Mouse (Mus musculus) left cerebral cortex, postnatal 25 days (tissue): ENCODE measurements around the gene Slc4a1. TPM values are rescaled to one million over a fixed set of nuclear protein-coding genes. Genes with fewer than 3 reads are reported as not detected.
"Not testable (repeated sequence)": the region's sequence is repeated elsewhere in the genome, so short reads cannot be mapped to it uniquely, and the experiment has no call there.

Experiments used
- DNase-seq, 2 experiments: peaks; one replicate each; pipeline ENCODE4 v3.0.0; 2022; ENCODE audit warnings: low spot score in 2 of 2, mixed read lengths in 1 of 2
- intact Hi-C: fragments of 180-260 bp; cut with DNase I; formaldehyde crosslinking; loops from one replicate; pipeline ENCODE4 v1.15.1; 2025
- total RNA-seq, 2 experiments: library from RNA; stranded (reverse); gene quantifications; 2 replicates each; pipeline ENCODE4 v1.2.3; 2021

Gene Slc4a1
- total RNA-seq, 2 experiments from 2014 or later, result 0.62 to 0.73 TPM

GRCm38 (mm10) chr11:102400513-102401084 is 34.6 kb upstream of the Slc4a1 start:
- intact Hi-C loops, result no loop called here
- DNase-seq, result no peak

- DNase-seq, result peak in 1 of 2 experiments; percentile 47
- intact Hi-C loops, result loop anchor here (5.0 kb wide), 1 partner anchor 38 kb away; no protein-coding TSS in a partner anchor
Measured at GRCm38 (mm10) chr11:102399610-102400072, 33.6 kb upstream of the Slc4a1 start.

GRCm38 (mm10) chr11:102399107-102399506 is 33.1 kb upstream of the Slc4a1 start:
- intact Hi-C loops, result loop anchor here (5.0 kb wide), 1 partner anchor 38 kb away; no protein-coding TSS in a partner anchor
- DNase-seq, result no peak

DNA sequence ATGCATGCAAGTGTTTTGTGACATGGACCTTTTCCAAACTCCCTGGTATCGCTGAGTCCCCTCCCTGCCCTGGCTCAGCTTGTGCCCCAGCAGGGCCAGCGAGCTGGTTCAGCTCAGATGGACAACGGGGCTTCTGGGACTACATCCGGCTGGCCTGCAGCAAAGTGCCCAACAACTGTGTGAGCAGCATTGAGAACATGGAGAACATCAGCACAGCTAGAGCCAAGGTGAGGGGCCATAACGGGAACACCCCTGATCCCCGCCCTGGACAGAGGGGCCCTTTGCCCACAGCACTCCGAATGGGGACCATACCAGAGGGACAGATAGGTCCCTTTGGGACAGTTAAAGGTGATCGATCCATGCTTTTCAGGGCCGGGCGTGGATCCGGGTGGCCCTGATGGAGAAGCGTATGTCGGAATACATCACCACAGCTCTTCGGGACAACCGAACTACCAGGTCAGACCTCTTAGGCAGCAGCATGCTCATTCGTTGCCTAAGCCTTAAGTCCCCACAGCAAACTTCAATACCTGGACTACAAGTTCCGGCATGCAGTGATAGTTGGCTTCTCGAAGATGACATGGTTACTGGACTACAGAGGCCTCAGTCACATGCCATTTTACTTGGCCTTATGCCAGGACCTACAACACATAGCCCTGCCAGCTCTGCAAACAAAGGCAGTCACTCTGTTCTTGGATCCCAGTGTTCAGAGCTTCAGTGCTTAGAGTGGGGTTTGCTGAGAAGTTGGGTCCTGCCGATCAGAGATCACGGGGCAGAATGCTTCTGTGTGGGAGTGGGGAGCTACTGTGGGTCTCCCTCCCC is 32.2 kb upstream of the Slc4a1 start:
- peak; percentile 51 to 70 for DNase-seq
- intact Hi-C loops, result loop anchor here (5.0 kb wide), 1 partner anchor 39 kb away; no protein-coding TSS in a partner anchor

- DNase-seq, result peak; percentile 46 to 80
- intact Hi-C loops, result loop anchor here (1.0 to 5.0 kb wide), 3 partner anchors 11 to 77 kb away; partner anchors contain the start of genes Slc25a39 and Ubtf
Measured at GRCm38 (mm10) chr11:102396671-102397141, 30.7 kb upstream of the Slc4a1 start.

- no peak for DNase-seq
- intact Hi-C loops, result loop anchor here (5.0 kb wide), 1 partner anchor 41 kb away; no protein-coding TSS in a partner anchor
Measured at GRCm38 (mm10) chr11:102396263-102396662, 30.3 kb upstream of the Slc4a1 start.

DNA sequence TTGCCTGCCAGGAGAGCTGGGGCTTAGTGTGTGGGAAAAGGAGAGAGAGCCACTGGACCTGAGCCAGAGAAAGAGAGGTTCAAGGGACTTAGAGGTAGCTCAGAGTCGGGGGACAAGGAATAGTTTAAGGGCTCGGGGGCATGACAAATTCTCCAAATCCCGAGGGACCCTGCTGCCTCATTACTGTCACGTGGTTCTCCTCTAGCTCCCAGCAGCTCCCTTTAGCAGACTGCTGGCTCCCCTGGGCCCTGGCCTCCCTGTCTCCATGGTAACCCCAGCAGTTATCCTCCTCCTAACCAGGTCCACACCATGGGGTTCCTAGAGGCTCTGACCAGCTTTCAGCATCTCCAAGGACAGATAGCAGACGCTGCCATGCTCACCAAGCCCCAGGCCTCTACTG is 29.2 kb upstream of the Slc4a1 start:
- intact Hi-C loops, result loop anchor here (5.0 kb wide), 1 partner anchor 42 kb away; no protein-coding TSS in a partner anchor
- peak in 1 of 2 experiments; percentile 17 for DNase-seq

DNA sequence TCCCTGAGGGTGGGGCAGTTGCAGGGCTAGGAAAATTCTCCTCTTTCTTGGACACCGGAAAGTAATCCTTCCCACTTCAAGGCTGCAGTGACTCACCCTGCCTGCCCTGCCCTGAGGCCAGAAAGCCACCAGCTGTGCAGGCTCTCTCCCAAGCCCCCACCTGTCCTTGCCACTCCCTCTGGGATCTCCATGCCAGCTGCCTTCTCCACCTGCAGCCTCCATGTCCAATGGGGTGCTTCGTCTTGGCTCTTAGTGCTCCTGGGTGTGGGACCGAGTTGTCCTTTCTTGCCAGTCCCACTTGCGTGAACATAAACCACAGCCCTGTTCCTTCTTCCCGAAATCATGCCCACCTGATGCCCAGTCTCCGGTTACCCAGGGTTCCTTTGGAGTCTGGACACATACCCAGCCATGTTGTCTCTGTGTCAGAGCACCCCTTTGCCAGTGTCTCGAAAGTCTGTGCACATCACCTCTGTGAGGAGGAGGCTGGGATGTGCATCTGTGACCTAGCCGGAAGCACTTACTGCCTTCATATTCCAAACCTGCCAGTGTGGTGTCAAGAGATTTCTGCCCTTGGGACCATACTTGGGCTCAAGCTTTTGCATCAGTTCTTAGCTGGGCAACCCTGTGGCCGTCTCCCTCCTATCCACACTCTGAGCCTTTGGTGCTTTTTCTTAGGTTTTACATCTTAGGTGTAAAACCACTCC is 28.6 kb upstream of the Slc4a1 start:
- intact Hi-C loops, result loop anchor here (5.0 kb wide), 2 partner anchors 43 to 57 kb away; no protein-coding TSS in a partner anchor
- peak in 1 of 2 experiments; percentile 15 for DNase-seq

GRCm38 (mm10) chr11:102393719-102394420 is 27.9 kb upstream of the Slc4a1 start:
- intact Hi-C loops, result loop anchor here (2.0 to 5.0 kb wide), 2 partner anchors 57 to 73 kb away; no protein-coding TSS in a partner anchor
- DNase-seq, result peak; percentile 43 to 71

- peak; percentile 95 to 97 for DNase-seq
- intact Hi-C loops, result loop anchor here (2.0 to 5.0 kb wide), 2 partner anchors 56 to 72 kb away; no protein-coding TSS in a partner anchor
Measured at GRCm38 (mm10) chr11:102393238-102393634, 27.2 kb upstream of the Slc4a1 start, which contains the start of gene Rundc3a. Gene Rundc3a, plus strand, starts transcription at chr11:102393403.

- DNase-seq, result no peak
- intact Hi-C loops, result loop anchor here (2.0 to 5.0 kb wide), 2 partner anchors 55 to 72 kb away; no protein-coding TSS in a partner anchor
Measured at GRCm38 (mm10) chr11:102392441-102393237, 26.6 kb upstream of the Slc4a1 start.

- intact Hi-C loops, DNase-seq: not testable (repeated sequence)
Measured at GRCm38 (mm10) chr11:102389436-102389835, 23.4 kb upstream of the Slc4a1 start.

GRCm38 (mm10) chr11:102386121-102386520 is 20.1 kb upstream of the Slc4a1 start:
- DNase-seq, result no peak
- intact Hi-C loops, result no loop called here

DNA sequence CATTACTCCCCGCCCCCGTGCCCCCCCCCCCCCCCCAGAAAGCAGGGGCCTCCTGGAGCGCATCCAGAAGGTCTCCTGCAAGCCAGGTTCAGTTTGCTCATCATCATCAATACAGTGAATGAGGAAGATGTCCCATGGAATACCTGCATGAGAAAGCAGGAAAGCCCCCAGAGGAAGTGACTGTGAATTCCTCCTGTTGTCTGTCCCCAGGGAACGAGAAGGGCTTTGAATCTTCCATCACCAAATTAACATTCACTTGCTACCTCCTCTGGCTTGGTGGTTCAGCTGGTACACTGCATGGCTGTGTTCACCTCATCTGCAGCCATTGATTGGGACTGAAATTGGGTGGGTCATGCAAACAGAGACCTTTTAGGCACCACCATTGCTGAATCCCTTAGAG is 19.1 kb upstream of the Slc4a1 start:
- intact Hi-C loops, result no loop called here
- no peak for DNase-seq

DNA sequence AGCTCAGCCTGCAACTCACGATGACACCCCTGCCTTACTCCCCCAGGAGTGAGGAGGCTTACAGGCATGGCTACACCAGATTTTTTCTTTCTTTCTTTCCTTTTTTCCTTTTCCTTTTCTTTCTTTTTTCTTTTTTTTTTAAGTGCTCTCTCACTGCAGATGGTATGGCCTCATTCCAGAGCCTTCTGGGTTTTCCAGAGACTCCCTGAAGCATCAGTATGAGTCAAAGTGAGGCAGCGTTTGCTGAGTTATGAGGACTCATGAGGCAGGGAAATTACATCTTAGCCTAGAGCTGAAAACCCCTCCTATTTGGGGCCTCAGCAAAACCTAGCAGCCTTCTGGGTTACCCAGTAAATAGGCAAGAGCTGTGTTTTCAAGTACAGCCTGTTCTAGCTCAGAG is 18.4 kb upstream of the Slc4a1 start:
- intact Hi-C loops, result no loop called here
- peak; percentile 30 to 87 for DNase-seq

- DNase-seq, result peak in 1 of 2 experiments; percentile 56
- intact Hi-C loops, result no loop called here
Measured at GRCm38 (mm10) chr11:102383365-102384136, 17.5 kb upstream of the Slc4a1 start.

GRCm38 (mm10) chr11:102382794-102383193 is 16.8 kb upstream of the Slc4a1 start:
- intact Hi-C loops, result no loop called here
- DNase-seq, result peak in 1 of 2 experiments; percentile 4
